21 mouse cellular contexts compared by ENCODE assay signal in the genomic region with DNA sequence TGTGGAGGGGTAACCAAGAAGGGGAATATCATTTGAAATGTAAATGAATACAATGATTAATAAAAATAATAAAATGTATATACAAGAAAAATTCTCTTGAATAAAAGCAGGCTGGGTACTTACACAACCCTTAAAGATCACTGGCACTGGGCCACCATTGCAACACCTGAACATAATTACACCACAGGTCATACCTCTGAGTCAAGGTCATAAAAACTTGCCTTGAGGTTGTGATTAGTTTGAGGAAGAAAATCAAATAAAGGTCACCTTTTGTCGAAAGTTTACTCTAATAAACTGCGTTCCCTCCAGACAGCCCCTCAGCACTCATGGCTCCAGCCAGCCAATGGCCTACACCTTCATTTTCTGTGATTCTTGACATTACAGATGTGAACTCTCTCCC. TPM values are rescaled to one million over a fixed set of nuclear protein-coding genes. Genes with fewer than 3 reads are reported as not detected.
DNase-seq lines count a peak whose midpoint lies in the region; TF ChIP-seq lines count a peak whose summit lies in the region.
"Had no signal": no experiment of that assay in that cellular context is flagged by ENCODE, and none has a peak within 500 bp of the region (broad histone marks: within the 10 kb centered on the region; RNA-seq: fewer than 3 reads in every experiment).

No protein-coding gene starts in this region.

- no peak for TF ChIP-seq POLR2A in liver, adult 2 months (IDR thresholded peaks at IDR 0.05; ENCODE audit: extremely low read depth, insufficient read depth, low read length)

- no peak overlapping the region for H3K9ac ChIP-seq in liver, adult 2 months (ENCODE audit: low read depth, low read length)
- H3K9ac ChIP-seq: embryonic facial prominence, embryonic 13.5 days; embryonic facial prominence, embryonic 15.5 days; forebrain, embryonic 13.5 days; forebrain, embryonic 15.5 days; forebrain, postnatal 0 days had no signal

- peak; percentile 73 for DNase-seq in liver, adult 2 months (ENCODE audit: extremely low read depth, low read depth, low spot score)
- no peak for DNase-seq in liver
- DNase-seq in fat pad, adult 2 months (ENCODE audit: extremely low read depth, low read depth, low spot score): peak; percentile 51
- DNase-seq in gonadal fat pad, adult 2 months (ENCODE audit: low read depth): peak; percentile 36
- DNase-seq in kidney, adult 18-20 months: no peak
- DNase-seq: adrenal gland, adult 2 months; adrenal gland, postnatal 10 days; adrenal gland, postnatal 25 days; cerebellum, adult 11 months; cerebellum, adult 18-20 months; cerebellum, adult 8-10 months; cerebellum, adult 9-11 months; cerebellum, postnatal 14 days; cerebellum, postnatal 36 days; embryo, embryonic 11 days; forebrain, postnatal 0 days had no signal

- H3K27me3 ChIP-seq in liver, adult 2 months (ENCODE audit: control insufficient read depth, insufficient read depth, low read length): no peaks in the 10 kb centered on the region
- H3K27me3 ChIP-seq: embryonic facial prominence, embryonic 13.5 days; embryonic facial prominence, embryonic 15.5 days; forebrain, embryonic 13.5 days; forebrain, embryonic 15.5 days had no signal

- no peak for TF ChIP-seq CTCF in liver, adult 2 months (IDR thresholded peaks at IDR 0.05; ENCODE audit: low read depth, low read length)

- H3K36me3 ChIP-seq in liver, adult 2 months (ENCODE audit: control insufficient read depth, insufficient read depth, low read length): no peaks in the 10 kb centered on the region
- H3K36me3 ChIP-seq: embryonic facial prominence, embryonic 13.5 days; embryonic facial prominence, embryonic 15.5 days; forebrain, embryonic 15.5 days had no signal

- no peaks in the 10 kb centered on the region for H3K79me2 ChIP-seq in liver, adult 2 months (ENCODE audit: control insufficient read depth, insufficient read depth, low read length)

- peaks cover 3% of the 10 kb centered on the region; the same call in 1 of the 2 replicates for H3K4me1 ChIP-seq in liver, adult 2 months (ENCODE audit: control insufficient read depth, insufficient read depth, low read length)
- H3K4me1 ChIP-seq: embryonic facial prominence, embryonic 13.5 days; embryonic facial prominence, embryonic 15.5 days; forebrain, embryonic 13.5 days; forebrain, embryonic 15.5 days had no signal

- no peak overlapping the region for H3K27ac ChIP-seq in liver, adult 2 months (replicated peaks; ENCODE audit: insufficient read depth, low read depth, low read length)
- H3K27ac ChIP-seq: embryonic facial prominence, embryonic 13.5 days; embryonic facial prominence, embryonic 15.5 days; forebrain, embryonic 13.5 days; forebrain, embryonic 15.5 days had no signal

- 30% methylated on average over 2 of the region's 2 CpGs for WGBS in liver, adult 2 months

- no peak overlapping the region for H3K4me3 ChIP-seq in liver, adult 2 months (ENCODE audit: insufficient read depth, low read depth, low read length)
- H3K4me3 ChIP-seq: embryonic facial prominence, embryonic 13.5 days; embryonic facial prominence, embryonic 15.5 days; erythroblast, embryonic 14.5 days; forebrain, embryonic 13.5 days; forebrain, embryonic 15.5 days had no signal

RNA-seq across cellular contexts. Expression of a gene that starts 38.5 kb away (rescaled TPM):
- total RNA-seq in liver, adult 2 months (2014; rRNA removed): 60.8 and 62.7 TPM in 2 replicates
- 47.7 and 50.4 TPM in 2 replicates for polyA plus RNA-seq in liver, adult 2 months (2012; rRNA removed)
- 112 and 123 TPM in 2 replicates for polyA plus RNA-seq in gonadal fat pad, adult 2 months (2012; rRNA removed)

Comparison
In these comparisons a context has a peak if more than half of its experiments do, and no peak if none do; other contexts are left out.
1. DNase-seq: peak in liver, adult 2 months (single experiment), fat pad, adult 2 months (single experiment) and gonadal fat pad, adult 2 months (single experiment); none in liver (single experiment) and kidney, adult 18-20 months (single experiment).